Mouse (Mus musculus) CD8-positive naive resting alpha-beta T cell, adult 2 months (primary cell): ENCODE results near the gene Gpr150.
A peak's percentile ranks its signal among the peaks of the same experiment; 100 is the strongest.

Experiments
- DNase-seq, 2 experiments: peaks; one replicate each; pipeline ENCODE4 v3.0.0; 2022; ENCODE audit warnings: low read depth in 2 of 2, low spot score in 2 of 2

Gpr150 gene

GRCm38 (mm10) chr13:76056896-76057266 is at the start of gene Gpr150:
TSS of gene Gpr150 (minus strand) at chr13:76056996.
- DNase-seq, result no peak

GRCm38 (mm10) chr13:76101989-76102388 is 45.2 kb upstream of the Gpr150 start:
- DNase-seq, result no peak

- DNase-seq, result peak; percentile 89 to 90
Measured at GRCm38 (mm10) chr13:76098493-76099303, 41.9 kb upstream of the Gpr150 start, which contains the start of the genes Arsk and Ttc37. TSS of gene Arsk (minus strand) at chr13:76098660. TSS of gene Ttc37 (plus strand) at chr13:76098734.

- DNase-seq, result no peak
Measured at GRCm38 (mm10) chr13:76098116-76098492, 41.3 kb upstream of the Gpr150 start.

- DNase-seq, result no peak
Measured at GRCm38 (mm10) chr13:76074323-76074722, 17.5 kb upstream of the Gpr150 start.

GRCm38 (mm10) chr13:76064363-76064945 is 7.7 kb upstream of the Gpr150 start:
- no peak for DNase-seq

- no peak for DNase-seq
Measured at GRCm38 (mm10) chr13:76063548-76063947, 6.8 kb upstream of the Gpr150 start.

GRCm38 (mm10) chr13:76062569-76062968 is 5.8 kb upstream of the Gpr150 start:
- no peak for DNase-seq

- no peak for DNase-seq
Measured at GRCm38 (mm10) chr13:76062126-76062525, 5.3 kb upstream of the Gpr150 start.

- no peak for DNase-seq
Measured at GRCm38 (mm10) chr13:76059591-76059990, 2.8 kb upstream of the Gpr150 start.

GRCm38 (mm10) chr13:76057267-76058069 is 672 bp upstream of the Gpr150 start:
- DNase-seq, result no peak

- DNase-seq, result peak; percentile 30 to 32
Measured at GRCm38 (mm10) chr13:76056261-76056724, 503 bp downstream of the Gpr150 start.

- DNase-seq, result no peak
Measured at GRCm38 (mm10) chr13:76055391-76056232, 1.2 kb downstream of the Gpr150 start.

- no peak for DNase-seq
Measured at GRCm38 (mm10) chr13:76044971-76045370, 11.8 kb downstream of the Gpr150 start.

- no peak for DNase-seq
Measured at GRCm38 (mm10) chr13:76042455-76042854, 14.3 kb downstream of the Gpr150 start.

GRCm38 (mm10) chr13:76024588-76024987 is 32.2 kb downstream of the Gpr150 start:
- no peak for DNase-seq

- DNase-seq, result no peak
Measured at GRCm38 (mm10) chr13:76021782-76022181, 35.0 kb downstream of the Gpr150 start.

- DNase-seq, result peak in 1 of 2 experiments; percentile 5
Measured at GRCm38 (mm10) chr13:76018844-76019400, 37.9 kb downstream of the Gpr150 start.

- peak; percentile 95 to 96 for DNase-seq
Measured at GRCm38 (mm10) chr13:76017974-76018843, 38.6 kb downstream of the Gpr150 start, which contains the start of gene Rfesd. TSS of gene Rfesd (minus strand) at chr13:76018719.
